Mouse (Mus musculus): ENCODE results near the gene Olfr1099. TPM values are rescaled to one million over a fixed set of nuclear protein-coding genes. Genes with fewer than 3 reads are reported as not detected.

Olfr1099 gene
- total RNA-seq (2021): not detected in 2 replicates
- long read RNA-seq: 0 reads

- no peak for DNase-seq
These were observed at the start of gene Olfr1099 for GRCm38 (mm10) chr2:86960593-86960992. Olfr1099 (minus strand) TSS chr2:86960693.

DNA sequence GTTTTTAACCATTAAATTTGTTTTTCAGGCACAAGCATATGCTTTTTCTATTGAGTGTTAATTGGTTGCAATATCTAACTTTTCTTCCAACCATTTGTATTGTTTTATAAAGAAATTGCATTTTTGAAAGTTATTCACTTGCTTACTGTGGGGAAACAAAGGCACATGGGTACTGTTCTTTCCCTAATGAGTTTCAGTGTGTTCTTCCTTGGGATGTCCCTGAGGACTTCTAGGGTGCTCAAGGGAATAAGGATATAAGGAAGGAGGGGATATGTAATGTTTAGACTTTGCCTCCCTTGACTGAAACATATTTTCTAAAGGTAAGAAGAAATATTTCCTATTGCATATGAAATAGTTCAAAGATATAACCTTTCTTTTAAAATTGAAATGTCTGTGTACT lies 37.6 kb upstream of the Olfr1099 start, which contains the start of gene Olfr1102:
Gene Olfr1102, plus strand, starts transcription at position 301 of the 400 bp plus-strand sequence.
- DNase-seq: no peak

DNA sequence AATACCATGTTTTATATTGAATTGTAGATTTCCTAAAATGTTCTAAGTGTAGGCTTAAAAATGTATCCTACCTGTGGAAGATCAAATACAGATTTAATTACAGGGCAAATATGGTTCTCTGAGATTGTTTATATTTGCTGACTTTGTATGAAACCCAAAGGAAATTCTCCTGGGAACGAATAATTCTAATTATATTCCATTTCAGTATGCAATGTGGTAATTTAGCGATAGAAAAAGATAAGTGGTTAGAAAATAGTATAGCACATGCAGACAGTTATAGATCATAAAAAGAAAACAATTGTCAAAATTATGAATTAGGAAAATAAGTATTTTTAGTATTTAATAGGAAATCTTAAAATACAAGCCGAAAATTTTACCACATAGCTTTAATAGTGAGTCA lies 30.6 kb upstream of the Olfr1099 start, which contains the start of gene Olfr1101:
Gene Olfr1101, minus strand, starts transcription at position 101 of the 400 bp plus-strand sequence.
- no peak for DNase-seq

- DNase-seq: no peak
These were observed 19.4 kb upstream of the Olfr1099 start, which contains the start of gene Olfr1100 for GRCm38 (mm10) chr2:86979854-86980253. Olfr1100 (minus strand) TSS chr2:86979954.

GRCm38 (mm10) chr2:86926557-86926956 lies 33.9 kb downstream of the Olfr1099 start:
- DNase-seq: no peak

- no peak for DNase-seq
These were observed 36.0 kb downstream of the Olfr1099 start, which contains the start of gene Olfr1098 for GRCm38 (mm10) chr2:86924445-86924844. Olfr1098 (minus strand) TSS chr2:86924545.

DNA sequence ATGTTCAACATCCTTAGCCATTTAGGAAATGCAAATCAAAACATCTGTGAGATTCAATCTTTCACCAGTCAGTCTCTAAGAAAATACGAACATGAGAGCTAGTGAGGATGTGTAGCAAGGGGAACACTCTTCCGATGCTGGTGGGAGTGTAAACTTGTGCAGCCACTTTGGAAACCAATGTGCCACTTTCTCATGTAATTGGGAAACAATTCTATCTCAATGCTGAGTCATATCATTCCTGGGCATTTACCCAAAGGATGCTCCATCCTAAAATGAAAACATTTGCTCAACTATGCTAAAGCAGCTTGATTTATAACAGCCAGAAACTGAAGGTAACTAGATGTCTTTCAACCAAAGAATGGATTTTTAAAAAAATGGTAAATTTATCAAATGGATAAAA lies 54.8 kb downstream of the Olfr1099 start:
- no peak for DNase-seq

Other genes starting within 250 kb of the Olfr1099 start
- gene Olfr1089, start 227.0 kb downstream of the Olfr1099 start, total RNA-seq (2021): not detected in 2 replicates
- not detected in 2 replicates for gene Olfr1090, start 201.7 kb downstream of the Olfr1099 start, total RNA-seq (2021)
- gene Olfr1093, start 178.2 kb downstream of the Olfr1099 start, total RNA-seq (2021): not detected in 2 replicates
- not detected in 2 replicates for gene Olfr141, start 150.7 kb downstream of the Olfr1099 start, total RNA-seq (2021)
- gene Olfr1094, start 136.0 kb downstream of the Olfr1099 start, total RNA-seq (2021): not detected in 2 replicates
- not detected in 2 replicates for gene Olfr1095, start 109.0 kb downstream of the Olfr1099 start, total RNA-seq (2021)
- gene Gm13723, start 85.9 kb downstream of the Olfr1099 start, total RNA-seq (2021): not detected in 2 replicates
- gene Olfr1097, start 68.5 kb downstream of the Olfr1099 start, total RNA-seq (2021): not detected in 2 replicates
- gene Olfr1098, start 36.1 kb downstream of the Olfr1099 start, total RNA-seq (2021): not detected in 2 replicates
- gene Olfr1100, start 19.3 kb upstream of the Olfr1099 start, total RNA-seq (2021): not detected in 2 replicates
- not detected in 2 replicates for gene Olfr1101, start 30.5 kb upstream of the Olfr1099 start, total RNA-seq (2021)
- gene Olfr1102, start 37.7 kb upstream of the Olfr1099 start, total RNA-seq (2021): not detected in 2 replicates
- not detected in 2 replicates for gene Olfr1104, start 66.4 kb upstream of the Olfr1099 start, total RNA-seq (2021)
- gene Olfr1105, start 75.8 kb upstream of the Olfr1099 start, total RNA-seq (2021): not detected in 2 replicates
- not detected in 2 replicates for gene Olfr1106, start 91.6 kb upstream of the Olfr1099 start, total RNA-seq (2021)
- gene Olfr1107, start 115.1 kb upstream of the Olfr1099 start, total RNA-seq (2021): not detected in 2 replicates
- gene Olfr1109, start 135.3 kb upstream of the Olfr1099 start, total RNA-seq (2021): not detected in 2 replicates
- not detected in 2 replicates for gene Olfr259, start 153.9 kb upstream of the Olfr1099 start, total RNA-seq (2021)
- not detected in 2 replicates for gene Olfr1110, start 179.6 kb upstream of the Olfr1099 start, total RNA-seq (2021)
- not detected in 2 replicates for gene Olfr1111, start 191.9 kb upstream of the Olfr1099 start, total RNA-seq (2021)
- gene Olfr1112, start 227.1 kb upstream of the Olfr1099 start, total RNA-seq (2021): not detected in 2 replicates
- gene Olfr1113, start 248.3 kb upstream of the Olfr1099 start, total RNA-seq (2021): not detected in 2 replicates